Mouse (Mus musculus) lung, postnatal 25 days (tissue): ENCODE results near the gene Tmem144.

Experiments used
- DNase-seq: peaks from one replicate; pipeline ENCODE4 v3.0.0; 2022; ENCODE audit warnings: low spot score

Tmem144 gene

GRCm38 (mm10) chr3:79858221-79858620, 5.6 kb upstream of the Tmem144 start:
- DNase-seq = no peak

DNA sequence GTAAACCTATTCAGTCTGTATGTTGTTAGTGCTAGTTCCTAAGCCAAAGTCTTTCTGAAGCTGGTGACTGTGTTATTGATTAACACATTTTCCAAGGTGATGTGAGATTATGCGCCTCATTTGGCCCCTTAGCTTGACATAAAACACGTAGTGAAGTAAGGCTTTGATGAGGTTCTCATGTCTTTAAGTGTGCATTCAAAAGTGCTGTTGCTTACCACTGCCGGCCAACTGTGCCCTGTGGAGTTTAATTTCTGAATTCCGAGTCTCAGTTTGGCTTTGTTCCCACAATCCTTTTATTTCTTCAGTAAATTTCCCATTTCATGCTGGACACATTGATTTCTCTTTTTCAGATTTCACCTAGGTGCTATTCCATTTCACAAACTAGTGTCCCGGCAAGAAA, 5.2 kb upstream of the Tmem144 start:
- no peak for DNase-seq

GRCm38 (mm10) chr3:79852108-79852507, 465 bp downstream of the Tmem144 start:
- DNase-seq = no peak

DNA sequence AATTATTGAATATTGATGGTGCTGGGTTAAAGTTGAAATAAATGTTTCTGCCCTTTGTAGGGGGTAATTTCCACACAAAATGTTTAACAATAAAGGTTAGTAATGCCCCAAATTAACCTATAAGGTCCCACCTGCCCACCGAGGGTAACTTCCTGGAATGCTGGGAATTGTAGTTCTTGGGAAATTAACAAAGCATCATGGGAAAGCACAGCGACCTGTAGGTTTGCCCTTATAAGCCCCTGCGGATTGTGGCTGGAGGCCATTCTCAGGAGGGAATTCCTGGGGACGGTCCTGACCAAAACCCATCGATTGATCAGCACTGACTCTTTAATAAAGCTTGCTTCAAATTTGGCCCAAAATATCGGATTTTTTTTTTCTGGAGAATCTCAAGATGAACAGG, 1.9 kb downstream of the Tmem144 start:
- no peak for DNase-seq

DNA sequence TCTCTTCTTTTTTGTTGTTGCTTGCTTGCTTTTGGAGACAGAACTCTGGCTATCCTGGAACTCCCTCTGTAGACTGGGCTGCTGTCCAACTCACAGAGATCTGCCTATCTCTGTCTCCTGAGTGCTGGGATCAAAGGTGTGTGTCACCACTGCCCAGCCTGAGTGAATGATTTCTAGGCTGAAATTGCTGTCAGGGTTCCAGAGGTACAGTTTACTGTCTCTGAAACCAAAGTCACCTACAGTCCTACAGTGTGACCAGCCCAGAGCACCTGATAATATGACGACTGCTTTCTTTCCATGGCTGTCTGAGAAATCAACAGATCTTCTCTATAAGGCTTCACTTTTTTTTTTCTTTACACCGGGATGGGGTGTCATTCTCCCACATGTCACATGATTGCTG, 3.0 kb downstream of the Tmem144 start:
- DNase-seq = no peak

- DNase-seq = no peak
Measured at GRCm38 (mm10) chr3:79848841-79849240, 3.7 kb downstream of the Tmem144 start.

- DNase-seq = no peak
Measured at GRCm38 (mm10) chr3:79846633-79847032, 5.9 kb downstream of the Tmem144 start.

DNA sequence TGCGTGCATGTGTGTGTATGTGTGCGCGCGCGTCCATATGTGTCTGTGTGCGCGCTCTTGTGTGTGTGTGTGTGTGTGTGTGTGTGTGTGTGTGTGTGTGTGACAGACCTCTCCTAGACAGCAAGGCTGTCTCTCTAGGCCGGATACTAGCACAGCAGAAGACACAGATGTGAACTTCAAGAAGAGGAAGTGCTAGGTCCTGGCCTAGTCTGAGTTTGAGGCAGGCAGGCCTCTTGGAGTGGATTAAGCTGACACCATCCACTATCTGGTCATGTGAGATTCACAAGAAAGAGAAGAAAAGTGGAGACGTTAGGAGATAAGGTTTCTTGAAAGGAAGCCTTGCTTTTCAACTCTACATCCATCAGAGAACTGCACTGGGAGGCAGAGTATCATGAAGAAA, 8.6 kb downstream of the Tmem144 start:
- no peak for DNase-seq

- peak; percentile 77 for DNase-seq
Measured at GRCm38 (mm10) chr3:79842616-79843016, 10.0 kb downstream of the Tmem144 start.

GRCm38 (mm10) chr3:79842165-79842564, 10.4 kb downstream of the Tmem144 start:
- peak; percentile 65 for DNase-seq

- DNase-seq = no peak
Measured at GRCm38 (mm10) chr3:79841475-79841874, 11.1 kb downstream of the Tmem144 start.

- DNase-seq = no peak
Measured at GRCm38 (mm10) chr3:79838751-79839150, 13.8 kb downstream of the Tmem144 start.

DNA sequence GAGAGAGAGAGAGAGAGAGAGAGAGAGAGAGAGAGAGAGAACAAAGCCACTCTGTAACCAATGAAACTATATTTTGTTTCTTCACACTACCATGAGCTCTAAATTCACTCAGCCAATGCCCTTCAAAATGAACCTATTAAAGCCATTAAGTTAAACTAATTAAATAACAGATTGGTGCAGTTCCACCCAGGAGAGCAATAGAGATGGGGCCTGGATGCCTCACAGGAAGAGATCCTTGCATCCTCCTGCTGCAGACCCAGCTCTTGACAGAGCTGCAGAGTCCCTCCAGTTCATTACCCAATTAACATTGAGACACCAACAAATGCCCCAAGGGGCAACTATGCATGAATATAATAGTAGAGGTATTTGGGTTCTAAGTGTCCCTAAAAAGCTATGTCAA, 23.3 kb downstream of the Tmem144 start:
- no peak for DNase-seq

- DNase-seq = no peak
Measured at GRCm38 (mm10) chr3:79825067-79825780, 27.3 kb downstream of the Tmem144 start.

GRCm38 (mm10) chr3:79823176-79823575, 29.4 kb downstream of the Tmem144 start:
- DNase-seq = no peak

GRCm38 (mm10) chr3:79821131-79821530, 31.4 kb downstream of the Tmem144 start:
- no peak for DNase-seq

- no peak for DNase-seq
Measured at GRCm38 (mm10) chr3:79818202-79818995, 34.2 kb downstream of the Tmem144 start.

DNA sequence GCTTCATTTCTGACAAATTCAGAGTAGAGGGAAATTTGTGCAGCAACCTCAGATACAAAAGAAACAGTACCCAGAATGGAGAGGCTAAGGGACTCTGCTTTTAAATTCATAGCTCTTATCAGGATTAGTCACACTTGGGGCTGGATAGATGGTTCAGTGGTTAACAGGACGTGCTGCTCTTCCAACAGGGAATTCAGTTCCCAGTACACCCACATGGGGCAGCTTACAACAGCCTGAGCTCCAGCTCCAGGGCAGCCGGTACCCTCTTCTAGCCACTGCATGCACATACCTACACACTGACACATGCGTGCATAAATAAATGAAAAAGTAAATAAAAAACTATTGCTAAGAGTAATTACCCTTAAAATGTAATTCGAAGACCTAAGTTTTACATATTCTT, 36.3 kb downstream of the Tmem144 start:
- no peak for DNase-seq

- DNase-seq = peak; percentile 56
Measured at GRCm38 (mm10) chr3:79813814-79814490, 38.6 kb downstream of the Tmem144 start.

GRCm38 (mm10) chr3:79812042-79812441, 40.5 kb downstream of the Tmem144 start:
- no peak for DNase-seq

GRCm38 (mm10) chr3:79811632-79812031, 40.9 kb downstream of the Tmem144 start:
- peak; percentile 3 for DNase-seq

GRCm38 (mm10) chr3:79810563-79810962, 42.0 kb downstream of the Tmem144 start:
- no peak for DNase-seq

DNA sequence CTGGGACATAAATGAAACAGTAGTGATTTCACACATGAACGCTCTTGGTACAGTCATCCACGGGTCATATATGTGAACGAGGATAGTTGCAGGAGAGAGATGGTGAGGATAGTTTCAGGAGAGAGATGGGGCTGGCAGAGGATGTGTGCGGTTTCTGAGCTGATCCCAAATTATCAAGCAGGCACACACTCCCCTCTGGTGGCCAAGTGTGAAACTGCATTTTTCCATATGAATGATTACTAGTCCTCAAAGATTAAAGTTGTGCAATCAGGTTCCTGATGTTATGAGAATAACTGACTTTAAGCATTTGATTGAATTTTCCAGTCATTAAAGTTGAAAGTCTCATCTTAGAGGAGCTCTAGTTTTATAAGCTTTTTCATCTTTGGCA, 43.4 kb downstream of the Tmem144 start:
- DNase-seq = peak; percentile 45
